Mouse (Mus musculus) neural tube, embryonic 12.5 days (tissue): ENCODE measurements at regions not wholly inside any gene's neighbourhood (a gene's known extent, or its start where the extent isn't known, plus 50 kb on each side); places are given as distances from the start of the nearest gene placed in this dataset.

Source experiments
- ATAC-seq: fragments of 200-750 bp; cut with Nextera tagmentation; 2 replicates; pipeline ENCODE4 v1.8.0; 2017; ENCODE audit warnings: low read depth, mild to moderate bottlenecking, moderate TSS enrichment, moderate library complexity; ENCODE audit not compliant: low FRiP score
- H3K27ac ChIP-seq: fragments of 300-500 bp; sonication (generic); 2 replicates; pipeline ENCODE4 v1.5.1; 2016
- H3K27me3 ChIP-seq: fragments of 300-500 bp; sonication (generic); replicated peaks from 2 replicates; pipeline ENCODE4 v1.6.1; 2016; ENCODE audit warnings: mild to moderate bottlenecking
- H3K36me3 ChIP-seq: fragments of 300-500 bp; sonication (generic); 2 replicates; pipeline ENCODE4 v1.6.1; 2016; ENCODE audit warnings: mild to moderate bottlenecking
- H3K4me1 ChIP-seq: fragments of 300-500 bp; sonication (generic); 2 replicates; pipeline ENCODE4 v1.6.1; 2016
- H3K4me2 ChIP-seq: fragments of 300-500 bp; sonication (generic); replicated peaks from 2 replicates; pipeline ENCODE4 v1.6.1; 2016; ENCODE audit warnings: mild to moderate bottlenecking
- H3K4me3 ChIP-seq: fragments of 300-500 bp; sonication (generic); 2 replicates; pipeline ENCODE4 v1.5.1; 2016
- H3K9ac ChIP-seq: fragments of 300-500 bp; sonication (generic); 2 replicates; pipeline ENCODE4 v1.6.1; 2016; ENCODE audit warnings: mild to moderate bottlenecking
- H3K9me3 ChIP-seq: fragments of 300-500 bp; sonication (generic); 2 replicates; pipeline ENCODE4 v1.6.1; 2016; ENCODE audit warnings: mild to moderate bottlenecking
- WGBS: fragments of 180-500 bp; shearing (Covaris S2); methylation state at CpG from one replicate; pipeline ENCODE4 v1.1.7; 2016; 5-methylcytosine and 5-hydroxymethylcytosine counted together

- H3K4me2 ChIP-seq: no peak overlapping the region
- WGBS: 94% methylated on average over 3 of the region's 3 CpGs
- no peaks in the 10 kb centered on the region for H3K36me3 ChIP-seq
- no peaks in the 10 kb centered on the region for H3K9me3 ChIP-seq
- no peaks in the 10 kb centered on the region for H3K27me3 ChIP-seq
- ATAC-seq: no peak
- no peak overlapping the region for H3K27ac ChIP-seq
- no peak overlapping the region for H3K9ac ChIP-seq
- H3K4me3 ChIP-seq: no peak overlapping the region
- no peaks in the 10 kb centered on the region for H3K4me1 ChIP-seq
Observed at GRCm38 (mm10) chr16:42675031-42675430, 200.7 kb upstream of the Zbtb20 start.

GRCm38 (mm10) chr16:42666601-42667000 is 209.1 kb upstream of the Zbtb20 start:
- H3K36me3 ChIP-seq: no peaks in the 10 kb centered on the region
- H3K27me3 ChIP-seq: no peaks in the 10 kb centered on the region
- no peak overlapping the region for H3K4me3 ChIP-seq
- H3K9ac ChIP-seq: no peak overlapping the region
- H3K4me1 ChIP-seq: no peaks in the 10 kb centered on the region
- no peak overlapping the region for H3K27ac ChIP-seq
- ATAC-seq: 0 out of 2 replicates have a peak, but pooled peaks have one; percentile 56
- no peak overlapping the region for H3K4me2 ChIP-seq
- H3K9me3 ChIP-seq: no peaks in the 10 kb centered on the region
- 24% methylated on average over 3 of the region's 3 CpGs for WGBS

GRCm38 (mm10) chr16:42651904-42652732 is 223.6 kb upstream of the Zbtb20 start:
- ATAC-seq: no peak
- Histone ChIP-seq H3K36me3 (no peaks in the 10 kb centered on the region), H3K9me3 (no peaks in the 10 kb centered on the region), H3K9ac (no peak overlapping the region), H3K27ac (no peak overlapping the region), H3K4me3 (no peak overlapping the region), H3K4me2 (no peak overlapping the region), H3K27me3 (no peaks in the 10 kb centered on the region), H3K4me1 (no peaks in the 10 kb centered on the region)
- 85% methylated on average over 10 of the region's 10 CpGs for WGBS

GRCm38 (mm10) chr16:42649767-42650166 is 225.9 kb upstream of the Zbtb20 start:
- Histone ChIP-seq H3K4me1 (no peaks in the 10 kb centered on the region), H3K27ac (no peak overlapping the region), H3K27me3 (no peaks in the 10 kb centered on the region), H3K4me2 (no peak overlapping the region), H3K36me3 (no peaks in the 10 kb centered on the region), H3K9me3 (no peaks in the 10 kb centered on the region), H3K9ac (no peak overlapping the region), H3K4me3 (no peak overlapping the region)
- 80% methylated on average over 5 of the region's 5 CpGs for WGBS
- no peak for ATAC-seq

- ATAC-seq: no peak
- no peaks in the 10 kb centered on the region for H3K4me1 ChIP-seq
- H3K27ac ChIP-seq: no peak overlapping the region
- no peak overlapping the region for H3K4me2 ChIP-seq
- 91% methylated on average over 5 of the region's 5 CpGs for WGBS
- H3K9ac ChIP-seq: no peak overlapping the region
- H3K27me3 ChIP-seq: no peaks in the 10 kb centered on the region
- H3K9me3 ChIP-seq: no peaks in the 10 kb centered on the region
- no peak overlapping the region for H3K4me3 ChIP-seq
- H3K36me3 ChIP-seq: no peaks in the 10 kb centered on the region
Observed at GRCm38 (mm10) chr16:42648531-42649142, 227.0 kb upstream of the Zbtb20 start.

GRCm38 (mm10) chr16:42647762-42648161 is 227.9 kb upstream of the Zbtb20 start:
- ATAC-seq: no peak
- Histone ChIP-seq H3K4me3 (no peak overlapping the region), H3K27me3 (no peaks in the 10 kb centered on the region), H3K9ac (no peak overlapping the region), H3K27ac (no peak overlapping the region), H3K4me1 (no peaks in the 10 kb centered on the region), H3K36me3 (no peaks in the 10 kb centered on the region), H3K9me3 (no peaks in the 10 kb centered on the region), H3K4me2 (no peak overlapping the region)
- WGBS: 94% methylated on average over 5 of the region's 5 CpGs

GRCm38 (mm10) chr16:42635766-42636165 is 239.9 kb upstream of the Zbtb20 start:
- H3K36me3 ChIP-seq: no peaks in the 10 kb centered on the region
- 89% methylated on average over 3 of the region's 3 CpGs for WGBS
- H3K27ac ChIP-seq: no peak overlapping the region
- no peaks in the 10 kb centered on the region for H3K9me3 ChIP-seq
- H3K4me2 ChIP-seq: no peak overlapping the region
- H3K4me1 ChIP-seq: no peaks in the 10 kb centered on the region
- no peaks in the 10 kb centered on the region for H3K27me3 ChIP-seq
- no peak for ATAC-seq
- H3K9ac ChIP-seq: no peak overlapping the region
- no peak overlapping the region for H3K4me3 ChIP-seq

- Histone ChIP-seq H3K27me3 (no peaks in the 10 kb centered on the region), H3K27ac (no peak overlapping the region), H3K4me2 (no peak overlapping the region), H3K36me3 (no peaks in the 10 kb centered on the region), H3K4me1 (no peaks in the 10 kb centered on the region), H3K4me3 (no peak overlapping the region), H3K9me3 (no peaks in the 10 kb centered on the region), H3K9ac (no peak overlapping the region)
- WGBS: 87% methylated on average over 3 of the region's 3 CpGs
- ATAC-seq: no peak
Observed at GRCm38 (mm10) chr16:42627675-42628074, 248.0 kb upstream of the Zbtb20 start.

- H3K27me3 ChIP-seq: no peaks in the 10 kb centered on the region
- no peak for ATAC-seq
- H3K9ac ChIP-seq: no peak overlapping the region
- H3K4me2 ChIP-seq: no peak overlapping the region
- H3K4me3 ChIP-seq: no peak overlapping the region
- H3K9me3 ChIP-seq: no peaks in the 10 kb centered on the region
- WGBS: 77% methylated on average over 3 of the region's 3 CpGs
- no peak overlapping the region for H3K27ac ChIP-seq
- no peaks in the 10 kb centered on the region for H3K36me3 ChIP-seq
- H3K4me1 ChIP-seq: no peaks in the 10 kb centered on the region
Observed at GRCm38 (mm10) chr16:42615920-42616319, 259.8 kb upstream of the Zbtb20 start.

GRCm38 (mm10) chr16:42612011-42612410 is 263.7 kb upstream of the Zbtb20 start:
- Histone ChIP-seq H3K4me1 (no peaks in the 10 kb centered on the region), H3K4me2 (no peak overlapping the region), H3K36me3 (no peaks in the 10 kb centered on the region), H3K27me3 (no peaks in the 10 kb centered on the region), H3K27ac (no peak overlapping the region), H3K4me3 (no peak overlapping the region), H3K9me3 (no peaks in the 10 kb centered on the region), H3K9ac (no peak overlapping the region)
- no peak for ATAC-seq
- 86% methylated on average over 2 of the region's 2 CpGs for WGBS

- no peak overlapping the region for H3K4me3 ChIP-seq
- no peak for ATAC-seq
- H3K9ac ChIP-seq: no peak overlapping the region
- 0 out of 2 replicates have a peak, but pooled peaks cover under 1% of the 10 kb centered on the region for H3K9me3 ChIP-seq
- no peaks in the 10 kb centered on the region for H3K27me3 ChIP-seq
- no peak overlapping the region for H3K27ac ChIP-seq
- 84% methylated on average over 5 of the region's 5 CpGs for WGBS
- no peak overlapping the region for H3K4me2 ChIP-seq
- no peaks in the 10 kb centered on the region for H3K36me3 ChIP-seq
- no peaks in the 10 kb centered on the region for H3K4me1 ChIP-seq
Observed at GRCm38 (mm10) chr16:42608336-42608735, 267.3 kb upstream of the Zbtb20 start.

GRCm38 (mm10) chr16:42592321-42592720 is 251.9 kb upstream of the Gap43 start:
- ATAC-seq: no peak
- no peak overlapping the region for H3K4me2 ChIP-seq
- no peaks in the 10 kb centered on the region for H3K9me3 ChIP-seq
- no peaks in the 10 kb centered on the region for H3K36me3 ChIP-seq
- H3K9ac ChIP-seq: no peak overlapping the region
- H3K27me3 ChIP-seq: no peaks in the 10 kb centered on the region
- H3K4me1 ChIP-seq: no peaks in the 10 kb centered on the region
- 80% methylated on average over 3 of the region's 3 CpGs for WGBS
- H3K27ac ChIP-seq: no peak overlapping the region
- no peak overlapping the region for H3K4me3 ChIP-seq

- Histone ChIP-seq H3K4me1 (no peaks in the 10 kb centered on the region), H3K36me3 (no peaks in the 10 kb centered on the region), H3K4me2 (no peak overlapping the region), H3K9ac (no peak overlapping the region), H3K27me3 (no peaks in the 10 kb centered on the region), H3K4me3 (no peak overlapping the region), H3K9me3 (no peaks in the 10 kb centered on the region), H3K27ac (no peak overlapping the region)
- WGBS: 86% methylated on average over 5 of the region's 5 CpGs
- ATAC-seq: no peak
Observed at GRCm38 (mm10) chr16:42591530-42591929, 251.1 kb upstream of the Gap43 start.
